In genomic region chr10:93933980-93934379, GRCm38 (mm10) we compare ENCODE assay signal across 10 mouse cellular contexts. TPM values are rescaled to one million over a fixed set of nuclear protein-coding genes. Genes with fewer than 3 reads are reported as not detected.
A peak's percentile ranks its signal among the peaks of the same experiment; 100 is the strongest.
DNase-seq lines count a peak whose midpoint lies in the region; ATAC-seq lines count a peak whose summit lies in the region.
"Had no signal": no experiment of that assay in that cellular context is flagged by ENCODE, and none has a peak within 500 bp of the region (broad histone marks: within the 10 kb centered on the region; RNA-seq: fewer than 3 reads in every experiment).

No protein-coding gene starts in this region.

- H3K36me3 ChIP-seq in midbrain, embryonic 13.5 days = no peaks in the 10 kb centered on the region
- H3K36me3 ChIP-seq in midbrain, embryonic 11.5 days (ENCODE audit: control insufficient read depth, insufficient read depth, low read length) = no peaks in the 10 kb centered on the region
- no peaks in the 10 kb centered on the region for H3K36me3 ChIP-seq in embryonic facial prominence, embryonic 12.5 days
- H3K36me3 ChIP-seq in intestine, embryonic 15.5 days = no peaks in the 10 kb centered on the region

- peak; percentile 18 to 22 for DNase-seq in cerebellum, postnatal 36 days
- no peak for DNase-seq in cerebellum, adult 9-10 months
- no peak for DNase-seq in midbrain, embryonic 11.5 days (ENCODE audit: low spot score, missing footprints)
- peak; percentile 50 for DNase-seq in testis, postnatal 10 days (ENCODE audit: low spot score)
- DNase-seq in T-cell, adult 2 months (ENCODE audit: low spot score) = no peak

- H3K4me3 ChIP-seq in midbrain, embryonic 13.5 days (replicated peaks) = no peak overlapping the region
- no peak overlapping the region for H3K4me3 ChIP-seq in midbrain, embryonic 11.5 days (ENCODE audit: low read depth, low read length)
- no peak overlapping the region for H3K4me3 ChIP-seq in embryonic facial prominence, embryonic 12.5 days
- no peak overlapping the region for H3K4me3 ChIP-seq in intestine, embryonic 15.5 days (replicated peaks)
- H3K4me3 ChIP-seq: erythroblast, embryonic 14.5 days had no signal

- H3K27ac ChIP-seq in midbrain, embryonic 13.5 days = no peak overlapping the region
- H3K27ac ChIP-seq in midbrain, embryonic 11.5 days (ENCODE audit: low read depth, low read length) = no peak overlapping the region
- H3K27ac ChIP-seq in embryonic facial prominence, embryonic 12.5 days = no peak overlapping the region
- no peak overlapping the region for H3K27ac ChIP-seq in intestine, embryonic 15.5 days
- H3K27ac ChIP-seq: liver, embryonic 14.5 days had no signal

- H3K4me2 ChIP-seq in midbrain, embryonic 13.5 days (replicated peaks) = no peak overlapping the region
- H3K4me2 ChIP-seq in midbrain, embryonic 11.5 days = no peak overlapping the region
- no peak overlapping the region for H3K4me2 ChIP-seq in embryonic facial prominence, embryonic 12.5 days (replicated peaks)
- H3K4me2 ChIP-seq in intestine, embryonic 15.5 days (replicated peaks) = no peak overlapping the region

- 0 out of 2 replicates have a peak, but pooled peaks have one; percentile 50 for ATAC-seq in midbrain, embryonic 13.5 days
- ATAC-seq in midbrain, embryonic 11.5 days (ENCODE audit: low FRiP score) = no peak
- ATAC-seq in embryonic facial prominence, embryonic 12.5 days (ENCODE audit: insufficient number of reproducible peaks, insufficient read depth, low FRiP score, low TSS enrichment) = 0 out of 2 replicates have a peak, but pooled peaks have one; percentile 41
- peak; percentile 74; the same call in 1 of the 2 replicates for ATAC-seq in intestine, embryonic 15.5 days

- no peaks in the 10 kb centered on the region for H3K9me3 ChIP-seq in midbrain, embryonic 13.5 days
- no peaks in the 10 kb centered on the region for H3K9me3 ChIP-seq in midbrain, embryonic 11.5 days (ENCODE audit: control insufficient read depth, low read length)
- no peaks in the 10 kb centered on the region for H3K9me3 ChIP-seq in embryonic facial prominence, embryonic 12.5 days
- no peaks in the 10 kb centered on the region for H3K9me3 ChIP-seq in intestine, embryonic 15.5 days

- H3K4me1 ChIP-seq in midbrain, embryonic 13.5 days (replicated peaks) = peaks cover 10% of the 10 kb centered on the region; the same call in 1 of the 2 replicates
- H3K4me1 ChIP-seq in midbrain, embryonic 11.5 days (ENCODE audit: control insufficient read depth, insufficient read depth, low read length) = no peaks in the 10 kb centered on the region
- H3K4me1 ChIP-seq in embryonic facial prominence, embryonic 12.5 days = 0 out of 2 replicates have a peak, but pooled peaks cover 4% of the 10 kb centered on the region
- H3K4me1 ChIP-seq in intestine, embryonic 15.5 days (replicated peaks) = 0 out of 2 replicates have a peak, but pooled peaks cover 2% of the 10 kb centered on the region

- 62% methylated on average over 9 of the region's 9 CpGs for WGBS in midbrain, embryonic 13.5 days
- 88% methylated on average over 9 of the region's 9 CpGs for WGBS in midbrain, embryonic 11.5 days
- WGBS in embryonic facial prominence, embryonic 12.5 days = 64% methylated on average over 9 of the region's 9 CpGs
- 47% methylated on average over 9 of the region's 9 CpGs for WGBS in intestine, embryonic 15.5 days

- no peak overlapping the region for H3K9ac ChIP-seq in midbrain, embryonic 13.5 days (replicated peaks)
- no peak overlapping the region for H3K9ac ChIP-seq in midbrain, embryonic 11.5 days (ENCODE audit: low read length)
- no peak overlapping the region for H3K9ac ChIP-seq in embryonic facial prominence, embryonic 12.5 days
- no peak overlapping the region for H3K9ac ChIP-seq in intestine, embryonic 15.5 days
- H3K9ac ChIP-seq: liver, embryonic 14.5 days had no signal

- no peaks in the 10 kb centered on the region for H3K27me3 ChIP-seq in midbrain, embryonic 13.5 days
- no peaks in the 10 kb centered on the region for H3K27me3 ChIP-seq in midbrain, embryonic 11.5 days (ENCODE audit: control insufficient read depth, insufficient read depth, low read length)
- H3K27me3 ChIP-seq in embryonic facial prominence, embryonic 12.5 days = no peaks in the 10 kb centered on the region
- no peaks in the 10 kb centered on the region for H3K27me3 ChIP-seq in intestine, embryonic 15.5 days (replicated peaks)

RNA-seq across cellular contexts. Expression of gene Metap2, which starts 37.1 kb away (rescaled TPM):
- polyA plus RNA-seq in midbrain, embryonic 13.5 days (2015; fragmentation: Nextera tagmentation; extraction: Ambion mirVana) = 176 and 179 TPM in 2 replicates
- polyA plus RNA-seq in midbrain, embryonic 11.5 days (2014; fragmentation: Nextera tagmentation; extraction: Ambion mirVana) = 243 and 247 TPM in 2 replicates
- polyA plus RNA-seq in embryonic facial prominence, embryonic 12.5 days (2016; fragmentation: Nextera tagmentation; extraction: Ambion mirVana) = 184 and 201 TPM in 2 replicates
- 171 and 194 TPM in 2 replicates for polyA plus RNA-seq in intestine, embryonic 15.5 days (2015; fragmentation: Nextera tagmentation; extraction: Ambion mirVana)

Comparison
In these comparisons a context has a peak if more than half of its experiments do, and no peak if none do; other contexts are left out.
1. DNase-seq: peak in cerebellum, postnatal 36 days (2 of 2) and testis, postnatal 10 days (single experiment); none in cerebellum, adult 9-10 months (single experiment), midbrain, embryonic 11.5 days (single experiment) and T-cell, adult 2 months (single experiment).